In the genomic region with DNA sequence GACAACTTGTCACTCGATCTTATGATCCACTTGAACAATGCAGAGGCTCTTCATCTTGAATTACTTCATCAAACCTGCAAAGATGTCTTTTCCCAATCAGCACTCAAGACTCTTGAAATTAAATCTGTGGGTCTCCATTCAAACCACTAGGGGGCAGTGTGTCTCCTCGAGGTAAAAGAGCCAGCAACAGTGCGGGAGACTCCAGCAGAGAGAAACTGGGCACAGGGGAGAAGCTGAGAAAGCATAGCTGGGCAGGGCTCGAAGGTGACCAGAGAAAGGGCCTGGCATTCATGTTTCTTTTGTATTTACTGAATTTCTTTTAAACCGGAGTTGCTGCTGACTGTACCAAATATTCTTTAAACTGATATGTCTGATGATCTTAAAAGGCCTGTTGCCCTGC, we compare ENCODE assay signal across 8 mouse cellular contexts.
DNase-seq lines count a peak whose midpoint lies in the region; ATAC-seq and TF ChIP-seq lines count a peak whose summit lies in the region.

No protein-coding gene starts in this region.

- H3K27me3 ChIP-seq in cerebellum, adult 2 months (ENCODE audit: control insufficient read depth, insufficient read depth, low read length), result no peaks in the 10 kb centered on the region
- no peaks in the 10 kb centered on the region for H3K27me3 ChIP-seq in kidney, adult 2 months (replicated peaks; ENCODE audit: control insufficient read depth, insufficient read depth, low read length)
- no peaks in the 10 kb centered on the region for H3K27me3 ChIP-seq in limb, embryonic 11.5 days (ENCODE audit: control insufficient read depth, insufficient read depth, low read length)
- 0 out of 2 replicates have a peak, but pooled peaks cover 2% of the 10 kb centered on the region for H3K27me3 ChIP-seq in neural tube, embryonic 14.5 days (ENCODE audit: control insufficient read depth, insufficient read depth, low read length)

- H3K27ac ChIP-seq in cerebellum, adult 2 months (ENCODE audit: insufficient read depth, low read length), result no peak overlapping the region
- no peak overlapping the region for H3K27ac ChIP-seq in kidney, adult 2 months (ENCODE audit: insufficient read depth, low read depth, low read length)
- H3K27ac ChIP-seq in limb, embryonic 11.5 days (replicated peaks; ENCODE audit: low read depth, low read length), result no peak overlapping the region
- no peak overlapping the region for H3K27ac ChIP-seq in neural tube, embryonic 14.5 days (ENCODE audit: low read depth, low read length)

- no peak overlapping the region for H3K4me3 ChIP-seq in cerebellum, adult 2 months (replicated peaks; ENCODE audit: insufficient read depth, low read depth, low read length)
- no peak overlapping the region for H3K4me3 ChIP-seq in kidney, adult 2 months (ENCODE audit: insufficient read depth, low read depth, low read length)
- H3K4me3 ChIP-seq in limb, embryonic 11.5 days (ENCODE audit: low read depth, low read length), result no peak overlapping the region
- H3K4me3 ChIP-seq in neural tube, embryonic 14.5 days (ENCODE audit: low read depth, low read length), result no peak overlapping the region

- WGBS in cerebellum, adult 2 months, result 5% methylated on average over 5 of the region's 5 CpGs
- 5% methylated on average over 5 of the region's 5 CpGs for WGBS in kidney, adult 2 months
- whole genome bisulfite sequencing in limb, embryonic 11.5 days, result 11% methylated on average over 5 of the region's 5 CpGs
- WGBS in neural tube, embryonic 14.5 days, result 11% methylated on average over 5 of the region's 5 CpGs

- no peak overlapping the region for H3K9ac ChIP-seq in limb, embryonic 11.5 days (ENCODE audit: low read length)
- no peak overlapping the region for H3K9ac ChIP-seq in neural tube, embryonic 14.5 days (replicated peaks; ENCODE audit: low read depth, low read length)

- no peaks in the 10 kb centered on the region for H3K9me3 ChIP-seq in limb, embryonic 11.5 days (ENCODE audit: control insufficient read depth, low read length)
- H3K9me3 ChIP-seq in neural tube, embryonic 14.5 days (ENCODE audit: control insufficient read depth, low read length), result no peaks in the 10 kb centered on the region

- no peaks in the 10 kb centered on the region for H3K36me3 ChIP-seq in kidney, adult 2 months (ENCODE audit: control insufficient read depth, insufficient read depth, low read length)
- no peaks in the 10 kb centered on the region for H3K36me3 ChIP-seq in limb, embryonic 11.5 days (ENCODE audit: control insufficient read depth, insufficient read depth, low read length)
- H3K36me3 ChIP-seq in neural tube, embryonic 14.5 days (ENCODE audit: control insufficient read depth, insufficient read depth, low read length), result no peaks in the 10 kb centered on the region

- TF ChIP-seq POLR2A in cerebellum, adult 2 months (IDR thresholded peaks at IDR 0.05; ENCODE audit: borderline replicate concordance, insufficient read depth, low read length), result no peak
- TF ChIP-seq POLR2A in kidney, adult 2 months (IDR thresholded peaks at IDR 0.05; ENCODE audit: low read depth, low read length), result no peak

- peak; percentile 62 for DNase-seq in CD4-positive helper T cell, adult 2 months (ENCODE audit: low read depth, low spot score)
- peak; percentile 61 for DNase-seq in MN1 (ENCODE audit: low spot score)
- DNase-seq in cerebellum, adult 2 months, result peak; percentile 40 to 51
- peak; percentile 73 for DNase-seq in forelimb bud, embryonic 11.5 days (ENCODE audit: low read depth, low spot score)
- peak; percentile 69 for DNase-seq in kidney, adult 2 months
- peak; percentile 74 for DNase-seq in limb, embryonic 11.5 days (ENCODE audit: low spot score)
- DNase-seq in yolk sac, embryonic 10.5 days (ENCODE audit: low spot score), result peak; percentile 42

- no peak for ATAC-seq in limb, embryonic 11.5 days (ENCODE audit: insufficient number of reproducible peaks, low FRiP score, low TSS enrichment, low read depth)
- ATAC-seq in neural tube, embryonic 14.5 days (ENCODE audit: low read depth), result peak; percentile 60; the same call in 1 of the 2 replicates

- no peak overlapping the region for H3K4me2 ChIP-seq in limb, embryonic 11.5 days (ENCODE audit: low read depth, severe bottlenecking)
- H3K4me2 ChIP-seq in neural tube, embryonic 14.5 days (ENCODE audit: low read depth, low read length), result no peak overlapping the region

- no peaks in the 10 kb centered on the region for H3K4me1 ChIP-seq in cerebellum, adult 2 months (ENCODE audit: control insufficient read depth, insufficient read depth, low read length)
- H3K4me1 ChIP-seq in kidney, adult 2 months (ENCODE audit: control insufficient read depth, insufficient read depth, low read length), result no peaks in the 10 kb centered on the region
- peaks cover 13% of the 10 kb centered on the region for H3K4me1 ChIP-seq in limb, embryonic 11.5 days (ENCODE audit: control insufficient read depth, insufficient read depth, low read length)
- H3K4me1 ChIP-seq in neural tube, embryonic 14.5 days (ENCODE audit: control insufficient read depth, insufficient read depth, low read length), result no peaks in the 10 kb centered on the region

- peak; percentile 63 for TF ChIP-seq CTCF in cerebellum, adult 2 months (IDR thresholded peaks at IDR 0.05; ENCODE audit: borderline replicate concordance, insufficient read depth, low read depth, low read length)
- peak; percentile 67 for TF ChIP-seq CTCF in kidney, adult 2 months (conservative IDR thresholded peaks at IDR 0.05; ENCODE audit: insufficient read depth, insufficient read length, low read depth, low read length)
